Mouse (Mus musculus): Measurements from ENCODE around the gene Eef2kmt.

- TF ChIP-seq GATA1 (IDR thresholded peaks at IDR 0.05; ENCODE audit: low read length) (no peak), TAL1 (IDR thresholded peaks at IDR 0.05; ENCODE audit: low read length) (no peak)
Measured at GRCm38 (mm10) chr16:5206051-5206450, 49.7 kb downstream of the Eef2kmt start.

Data from erythroblast, embryonic 14.5 days (primary cell).